Mouse (Mus musculus) gastrocnemius, adult 8-10 months (tissue): ENCODE data around the gene Def6. TPM values are rescaled to one million over a fixed set of nuclear protein-coding genes. Genes with fewer than 3 reads are reported as not detected.

ENCODE experiments used
- DNase-seq, 2 experiments: peaks; one replicate each; pipeline ENCODE4 v3.0.0; 2022; ENCODE audit warnings: low spot score in 2 of 2
- total RNA-seq, 4 experiments: library from RNA; stranded (reverse); gene quantifications; 2 replicates each; pipeline ENCODE4 v1.2.4; 2022

Gene Def6
- total RNA-seq, result 1 to 10 TPM in 3 of 4 experiments, under 1 TPM in 1; 0.90 to 2.1 (median 1.2) TPM

DNA sequence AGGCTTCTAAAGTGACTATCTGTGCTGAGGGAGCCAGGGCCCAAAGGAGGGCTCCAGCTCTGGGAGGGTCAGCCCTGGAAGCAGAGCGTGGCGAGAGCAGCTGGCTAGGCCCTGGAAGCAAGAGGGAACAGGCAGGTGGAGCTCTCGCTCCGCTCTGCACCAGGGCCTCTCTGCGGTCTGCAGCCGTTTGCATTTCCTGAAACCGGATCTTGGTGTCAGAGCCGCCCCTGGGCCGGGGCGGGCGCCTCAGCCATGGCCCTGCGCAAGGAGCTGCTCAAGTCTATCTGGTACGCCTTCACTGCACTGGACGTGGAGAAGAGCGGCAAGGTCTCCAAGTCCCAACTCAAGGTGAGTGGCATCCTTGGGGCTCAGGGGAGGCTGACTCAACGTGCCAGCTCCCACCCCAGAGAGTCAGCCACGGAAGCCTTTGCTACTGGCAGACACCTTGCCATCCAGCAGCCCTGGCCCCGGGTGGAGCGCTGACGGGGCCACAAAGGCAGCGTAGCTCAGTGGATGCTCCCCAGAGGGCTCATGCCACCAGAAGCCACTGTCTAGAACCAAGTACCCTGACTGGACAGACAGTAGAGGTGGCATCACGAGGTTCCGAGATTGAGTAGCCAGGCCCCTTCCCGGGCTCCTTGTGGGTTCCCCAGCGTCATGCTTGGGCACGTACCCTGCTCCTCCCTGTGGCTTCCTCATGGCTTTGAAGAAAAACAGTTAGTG is at the start of gene Def6:
Gene Def6, plus strand, starts transcription at position 188 of the 723 bp plus-strand sequence.
- peak; percentile 70 to 71 for DNase-seq

DNA sequence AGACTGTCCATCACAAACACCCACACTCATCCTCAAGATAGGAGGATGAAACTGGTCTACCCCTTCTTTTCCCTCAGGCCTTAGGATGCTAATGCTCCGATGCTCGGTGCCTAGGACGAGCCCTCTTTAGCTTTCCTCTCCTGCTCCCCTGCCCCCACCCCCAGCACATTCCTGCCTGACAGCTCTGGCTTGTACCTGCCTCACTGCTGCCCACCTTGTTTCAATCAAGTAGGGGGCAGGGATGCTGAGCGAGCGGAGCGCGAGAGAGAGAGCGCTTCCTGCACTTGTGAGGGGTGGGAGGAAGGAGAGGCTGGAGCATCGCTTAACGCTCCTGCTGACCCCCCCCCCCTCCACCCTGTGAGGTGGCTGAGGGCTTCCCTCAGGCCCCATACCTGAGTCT is 47.2 kb upstream of the Def6 start:
- DNase-seq, result no peak

DNA sequence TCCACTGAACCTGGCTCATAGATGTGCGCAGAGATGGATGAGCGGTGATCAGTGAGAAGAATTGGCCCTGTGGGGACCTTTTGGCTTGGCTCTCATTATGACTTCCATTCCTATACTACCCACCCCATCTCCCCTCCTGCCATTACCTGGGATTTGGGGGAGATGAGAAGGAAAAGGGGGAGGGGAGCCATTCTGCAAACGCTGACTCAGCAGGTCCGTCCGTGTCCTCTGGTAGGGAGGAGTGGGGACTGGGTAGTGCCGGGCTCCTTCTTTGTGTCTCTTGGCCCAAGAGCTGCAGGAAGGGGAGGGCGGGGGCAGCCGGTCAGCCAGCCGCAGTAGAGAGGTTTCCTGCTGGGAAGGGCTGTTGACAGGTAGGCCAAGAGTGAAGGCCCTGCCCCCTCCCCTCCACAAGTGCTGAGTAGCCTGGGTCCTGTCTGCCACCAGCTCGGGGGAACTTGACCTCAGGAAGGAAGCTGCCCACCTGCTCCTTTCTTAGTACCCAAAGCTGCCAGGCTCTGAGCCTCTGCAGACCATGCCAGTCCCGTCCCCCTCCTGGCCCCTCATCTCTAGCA is 46.2 kb upstream of the Def6 start:
- no peak for DNase-seq

DNA sequence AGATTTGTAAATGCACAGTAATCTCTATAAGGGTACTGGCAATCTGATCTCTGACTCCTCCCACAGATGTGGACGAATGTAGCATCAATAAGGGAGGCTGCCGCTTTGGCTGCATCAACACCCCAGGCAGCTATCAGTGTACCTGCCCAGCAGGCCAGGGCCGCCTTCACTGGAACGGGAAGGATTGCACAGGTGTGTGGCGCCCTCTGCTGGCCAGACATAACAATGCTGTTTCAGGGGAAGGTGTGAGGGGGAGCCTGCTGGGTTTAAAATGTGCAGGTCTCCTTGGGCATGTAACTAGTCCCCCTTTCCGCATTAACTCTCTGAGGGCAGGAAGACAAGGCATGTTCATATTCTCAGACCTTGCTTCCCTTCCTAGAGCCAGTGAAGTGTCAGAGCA is 43.9 kb upstream of the Def6 start:
- peak; percentile 36 to 49 for DNase-seq

DNA sequence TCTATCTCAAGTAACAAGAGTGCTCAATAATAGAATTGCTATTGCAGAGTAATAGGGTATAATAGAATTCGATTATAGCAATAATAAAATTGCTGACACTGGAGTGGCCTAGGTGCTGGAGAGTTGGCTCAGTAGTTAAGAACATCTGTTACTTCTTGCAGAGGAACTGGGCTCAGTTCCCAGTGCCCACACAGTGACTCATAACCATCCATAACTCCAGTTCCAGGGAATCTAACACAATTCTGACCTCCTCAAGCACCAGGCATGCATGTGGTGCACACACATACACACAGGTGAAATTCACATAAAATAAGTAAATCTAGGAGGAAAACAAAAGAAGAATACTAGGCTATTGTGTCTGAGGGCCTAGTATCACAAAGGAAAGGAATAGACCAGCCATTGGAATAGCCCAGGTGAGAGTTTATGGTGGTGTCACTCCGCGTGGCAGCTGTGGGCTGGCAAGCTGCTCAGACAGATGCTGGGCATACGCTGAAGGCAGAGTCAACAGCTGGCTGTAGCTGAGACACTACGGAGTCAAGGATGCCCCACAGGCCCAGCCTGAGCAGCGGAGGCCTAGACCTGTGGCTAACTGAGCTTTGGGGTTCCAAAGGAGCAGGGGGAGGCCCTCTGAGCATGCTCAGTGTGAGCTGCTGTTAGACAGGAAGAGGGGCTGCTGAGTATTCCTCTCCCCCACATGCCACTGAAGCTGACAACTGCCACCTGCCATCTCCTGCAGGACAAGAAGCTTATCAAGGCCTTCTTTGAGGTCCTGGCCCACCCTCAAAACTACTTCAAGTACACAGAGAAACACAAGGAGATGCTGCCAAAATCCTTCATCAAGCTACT is 36.9 kb upstream of the Def6 start:
- no peak for DNase-seq

DNA sequence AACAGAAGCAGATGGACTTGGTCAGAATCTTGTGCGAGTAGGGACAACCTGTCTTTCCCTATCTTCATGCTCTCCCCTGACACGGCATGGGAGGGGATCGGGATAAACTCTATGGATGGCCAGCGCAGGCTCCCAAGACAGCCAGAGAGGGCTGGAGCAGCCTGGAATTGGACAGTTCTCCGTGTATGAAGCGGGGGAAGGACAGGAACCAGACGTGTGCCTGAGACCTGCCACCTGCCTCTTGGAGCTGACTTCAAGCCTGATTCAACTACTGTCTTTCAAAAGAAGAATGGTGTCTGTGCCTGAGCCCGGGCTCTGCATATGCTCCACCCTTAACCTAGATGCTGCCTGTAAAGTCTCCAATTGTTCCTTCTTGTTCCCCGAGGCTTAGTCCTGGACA is 34.9 kb upstream of the Def6 start:
- DNase-seq, result no peak

DNA sequence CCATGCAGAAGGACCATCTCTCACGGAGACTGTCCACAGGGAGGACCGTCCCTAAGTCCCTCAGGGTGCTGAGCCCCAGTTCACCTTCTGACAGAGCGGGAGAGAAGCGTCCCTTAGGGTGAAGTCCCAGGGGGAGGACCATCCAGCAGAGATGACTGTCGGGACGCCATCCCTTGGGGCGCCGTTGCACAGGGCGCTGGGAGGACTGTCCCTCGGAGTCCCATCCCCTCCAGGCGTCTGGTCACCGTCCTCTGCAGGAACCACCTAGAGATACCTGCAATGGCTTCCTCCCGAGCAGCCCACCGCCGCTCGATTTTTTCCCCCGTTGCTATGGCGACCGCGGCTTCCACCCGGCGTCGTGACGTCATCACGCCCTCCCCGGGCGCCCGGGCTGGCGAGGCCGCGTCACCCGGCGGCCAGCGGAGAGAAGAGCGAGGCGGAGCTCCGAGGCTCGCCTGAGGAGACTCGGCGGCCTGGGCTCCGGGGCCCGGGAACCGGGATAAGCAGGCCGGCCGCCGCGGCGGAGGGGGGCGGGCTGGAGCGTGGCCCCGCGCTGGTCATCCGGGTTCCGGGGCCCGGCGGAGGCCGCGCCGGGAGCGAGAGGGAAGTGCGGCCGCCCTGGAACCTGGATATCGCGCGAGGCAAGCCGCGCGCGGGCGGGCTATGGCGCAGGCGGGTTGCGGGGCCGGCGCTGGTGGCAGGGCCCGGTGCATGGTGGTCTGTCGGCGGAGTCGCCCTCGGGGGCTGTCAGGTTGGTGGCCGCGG is 30.6 kb upstream of the Def6 start, which contains the start of gene Zfp523:
Gene Zfp523, plus strand, starts transcription at position 355 of the 765 bp plus-strand sequence.
- DNase-seq, result peak; percentile 84 to 87

DNA sequence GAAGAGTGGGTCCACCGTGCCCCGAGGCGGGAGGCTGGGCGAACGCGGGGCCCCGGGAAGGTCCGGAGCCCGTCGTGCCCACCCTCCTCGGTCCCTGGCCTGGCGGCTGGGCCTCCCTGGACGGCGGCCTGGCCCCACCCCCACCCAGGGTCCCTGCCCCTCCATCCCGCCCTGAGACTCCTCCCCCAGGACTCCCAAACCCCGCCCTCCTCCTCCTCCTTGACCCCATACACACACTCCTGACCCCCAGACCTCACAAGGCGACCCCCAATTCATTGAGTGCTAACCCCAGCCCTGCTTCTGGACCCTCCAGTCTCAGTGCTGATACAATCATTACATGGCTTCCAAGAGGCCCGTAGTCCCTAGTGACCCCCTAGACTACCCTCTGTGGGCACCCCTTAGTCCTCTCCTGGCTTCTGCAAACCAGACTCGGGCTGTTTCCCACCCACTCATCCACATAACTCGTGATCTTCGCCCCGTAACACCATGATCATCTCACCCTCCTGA is 30.0 kb upstream of the Def6 start:
- no peak for DNase-seq

DNA sequence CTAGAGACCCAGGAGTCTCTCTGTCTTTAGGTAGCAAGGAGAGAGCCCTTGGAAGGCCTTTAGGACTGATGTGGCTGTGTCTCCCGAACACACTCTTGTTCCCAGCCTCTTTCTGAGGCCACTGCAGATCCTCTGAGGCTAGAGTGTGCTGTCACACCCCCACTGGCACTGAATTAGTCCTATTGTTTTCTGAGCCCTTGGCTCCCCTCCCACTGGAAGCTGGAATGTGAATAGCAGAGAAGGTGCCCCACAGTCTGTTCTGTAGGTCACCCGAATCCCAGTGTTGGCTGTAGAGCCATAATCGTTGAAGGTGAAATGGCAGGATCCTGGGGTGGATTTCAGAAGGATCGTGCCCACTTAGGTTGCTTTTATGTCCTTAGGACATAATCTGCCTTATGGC is 27.2 kb upstream of the Def6 start:
- DNase-seq, result no peak

DNA sequence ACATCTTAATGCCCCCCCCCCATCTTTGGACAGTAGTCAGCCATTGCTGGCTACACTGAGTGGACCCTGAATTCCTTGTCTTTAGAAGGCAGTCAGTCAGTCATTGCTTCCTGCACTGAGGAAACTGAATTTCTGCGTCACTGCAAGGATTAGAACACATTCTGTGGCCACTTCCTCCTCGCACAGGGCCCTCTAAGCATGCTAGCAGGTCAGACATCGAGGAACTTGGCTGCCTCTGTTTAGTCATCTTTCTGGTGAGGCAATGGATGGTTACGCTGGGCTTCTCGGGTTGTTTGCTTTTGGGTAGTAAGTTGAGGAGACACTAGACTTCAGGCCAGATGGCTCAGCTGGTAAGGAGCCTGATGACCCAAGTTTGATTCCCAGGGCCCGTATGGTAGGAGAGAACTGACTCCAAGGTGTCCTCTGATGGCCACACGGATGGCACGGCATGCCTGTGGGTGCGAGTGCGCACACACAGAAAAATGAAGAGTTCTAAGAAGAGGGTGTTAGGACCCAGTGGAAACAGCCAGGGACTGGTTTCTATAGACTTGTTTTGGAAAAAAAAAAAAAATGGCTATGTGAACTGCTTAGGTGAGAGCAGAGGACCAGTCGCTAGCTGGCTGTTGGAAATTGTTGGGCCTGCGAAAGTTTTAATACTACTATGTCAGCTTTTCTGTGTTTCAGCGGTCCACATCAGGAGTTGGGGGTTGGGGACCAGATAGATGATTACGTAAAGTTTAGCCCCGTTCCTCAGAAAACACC is 26.6 kb upstream of the Def6 start:
- DNase-seq, result no peak

DNA sequence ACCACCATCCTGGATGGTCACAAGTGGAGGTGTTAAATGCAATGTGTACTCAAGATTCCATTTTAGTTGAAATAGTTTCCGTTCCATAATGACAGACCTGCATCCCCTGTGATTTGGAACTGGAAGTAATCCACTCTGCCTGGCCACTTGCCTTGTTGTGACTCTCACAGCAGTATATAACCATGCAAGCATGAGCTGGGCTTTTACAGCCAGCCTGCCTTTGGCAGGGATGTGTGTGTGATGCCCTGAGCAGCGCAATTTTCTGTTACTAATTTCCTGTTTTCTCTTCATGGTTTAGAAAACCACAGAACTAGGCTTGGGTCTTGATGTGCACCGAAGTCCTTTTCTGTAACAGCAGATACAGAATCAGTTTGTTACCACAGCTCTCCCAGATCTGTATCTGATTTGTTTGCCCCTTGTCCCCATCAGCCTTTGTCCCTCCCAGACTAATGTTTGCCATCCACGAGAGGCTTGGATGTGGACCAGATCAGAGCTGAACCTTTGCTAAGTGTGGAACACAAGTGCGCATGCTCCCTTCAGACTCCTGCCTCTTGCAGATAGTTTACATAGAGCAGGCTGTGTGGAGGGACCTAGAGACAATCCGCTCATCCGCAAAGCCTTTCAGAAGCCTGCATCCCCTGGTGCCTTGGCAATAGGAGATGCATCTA is 22.5 kb upstream of the Def6 start:
- DNase-seq, result no peak

DNA sequence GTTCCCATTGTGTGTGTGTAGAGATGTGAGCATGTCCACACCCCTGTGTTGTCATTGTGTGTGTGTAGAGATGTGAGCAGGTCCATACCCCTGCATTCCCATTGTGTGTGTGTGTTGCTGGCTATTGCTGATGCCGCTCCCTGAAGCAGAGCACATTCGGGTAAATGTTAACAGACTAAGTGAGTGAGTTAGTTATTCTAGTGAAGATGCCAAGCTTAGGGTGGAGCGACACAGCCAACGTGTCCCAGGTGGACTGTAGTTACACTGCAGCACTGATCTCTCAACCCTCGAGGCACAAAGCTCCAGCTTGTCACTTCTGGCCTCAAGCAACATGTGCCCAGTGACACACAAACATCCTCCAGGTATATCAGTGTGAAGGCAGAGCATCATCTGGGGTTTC is 19.3 kb upstream of the Def6 start:
- DNase-seq, result no peak

DNA sequence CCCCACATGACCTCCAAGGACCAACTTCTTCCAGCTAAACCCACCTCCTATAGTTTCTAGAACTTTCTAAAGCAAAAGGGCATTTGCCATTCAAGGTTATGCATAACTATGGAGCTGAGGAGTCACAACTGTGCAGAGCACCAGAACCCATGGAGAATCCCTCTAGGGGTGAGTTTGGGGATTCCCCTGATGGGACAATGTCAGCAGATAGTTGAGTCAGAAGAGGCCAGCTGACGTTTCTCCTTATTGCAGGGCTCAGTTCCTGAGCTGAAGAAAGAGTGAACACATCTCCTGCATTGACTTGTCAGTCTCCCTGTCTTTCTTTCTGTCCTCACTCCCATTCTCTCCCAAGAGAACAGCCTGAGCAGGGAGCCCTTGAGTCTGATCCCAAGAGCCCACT is 14.8 kb upstream of the Def6 start:
- no peak for DNase-seq

DNA sequence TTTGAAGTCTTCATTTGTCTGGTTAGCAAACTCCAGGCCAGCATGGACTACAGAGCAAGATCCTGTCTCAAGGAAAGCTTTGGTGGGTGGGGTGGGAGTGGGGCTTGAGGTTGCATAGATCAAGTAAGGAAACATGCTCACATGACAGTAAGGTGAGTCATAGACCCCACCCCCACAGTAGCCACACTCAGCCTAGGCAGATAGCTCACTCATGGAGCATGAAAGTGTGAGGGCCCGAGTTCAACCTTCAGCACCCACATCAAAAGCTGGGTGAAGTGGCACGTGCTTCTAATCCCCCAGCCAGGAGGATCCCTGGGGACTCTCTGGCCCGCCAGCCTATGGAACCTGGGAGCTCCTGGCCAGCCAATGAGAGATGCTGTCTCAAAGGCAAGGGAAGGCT is 14.0 kb upstream of the Def6 start:
- DNase-seq, result no peak

DNA sequence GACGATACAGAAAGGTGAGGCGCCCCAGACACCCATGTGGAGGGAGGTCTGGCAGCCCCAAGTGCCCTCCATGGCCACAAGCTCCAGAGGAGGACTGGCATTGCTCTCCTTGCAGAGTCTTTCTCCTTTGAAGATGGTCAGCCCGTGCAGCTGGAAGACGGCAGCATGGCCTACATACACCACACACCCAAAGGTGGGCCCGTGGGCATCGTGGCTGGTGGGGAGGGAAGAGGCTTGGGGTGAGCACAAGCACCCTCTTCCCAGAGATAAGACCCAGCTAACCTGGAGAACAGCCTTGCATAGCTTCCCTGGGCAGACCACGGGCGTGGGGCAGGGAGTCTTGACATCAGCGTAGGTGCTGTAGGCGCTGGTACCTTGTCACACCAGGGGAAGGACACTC is 12.5 kb upstream of the Def6 start:
- DNase-seq, result no peak

DNA sequence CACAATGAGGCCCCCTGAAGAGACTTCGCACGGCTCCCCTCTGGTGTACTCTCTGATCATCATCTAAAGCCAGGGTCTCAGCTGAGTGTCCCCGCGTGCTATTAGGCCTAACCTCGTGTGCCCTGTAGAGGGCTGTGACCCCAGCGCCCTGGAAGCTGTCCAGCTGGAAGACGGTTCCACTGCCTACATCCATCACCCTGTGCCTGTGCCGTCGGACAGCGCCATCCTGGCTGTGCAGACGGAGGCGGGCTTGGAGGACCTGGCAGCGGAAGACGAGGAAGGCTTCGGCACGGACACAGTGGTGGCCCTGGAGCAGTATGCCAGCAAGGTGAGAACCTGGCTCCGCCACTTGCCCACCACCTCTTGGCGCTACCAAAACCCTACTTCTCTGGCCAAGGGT is 9.9 kb upstream of the Def6 start:
- DNase-seq, result no peak

DNA sequence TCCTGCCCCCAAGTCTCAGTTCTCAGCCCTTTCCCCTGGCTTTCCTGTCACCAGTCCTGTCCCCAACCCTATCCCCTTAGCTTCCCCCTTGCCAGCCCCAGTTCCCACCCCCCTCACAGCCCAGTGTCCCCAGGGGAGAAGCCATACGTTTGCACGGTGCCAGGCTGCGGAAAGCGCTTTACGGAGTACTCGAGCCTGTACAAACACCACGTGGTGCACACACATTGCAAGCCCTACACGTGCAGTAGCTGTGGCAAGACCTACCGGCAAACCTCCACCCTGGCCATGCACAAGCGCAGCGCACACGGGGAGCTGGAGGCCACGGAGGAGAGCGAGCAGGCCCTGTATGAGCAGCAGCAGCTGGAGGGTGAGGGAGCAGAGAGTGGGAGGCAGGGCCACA is 5.6 kb upstream of the Def6 start:
- no peak for DNase-seq

DNA sequence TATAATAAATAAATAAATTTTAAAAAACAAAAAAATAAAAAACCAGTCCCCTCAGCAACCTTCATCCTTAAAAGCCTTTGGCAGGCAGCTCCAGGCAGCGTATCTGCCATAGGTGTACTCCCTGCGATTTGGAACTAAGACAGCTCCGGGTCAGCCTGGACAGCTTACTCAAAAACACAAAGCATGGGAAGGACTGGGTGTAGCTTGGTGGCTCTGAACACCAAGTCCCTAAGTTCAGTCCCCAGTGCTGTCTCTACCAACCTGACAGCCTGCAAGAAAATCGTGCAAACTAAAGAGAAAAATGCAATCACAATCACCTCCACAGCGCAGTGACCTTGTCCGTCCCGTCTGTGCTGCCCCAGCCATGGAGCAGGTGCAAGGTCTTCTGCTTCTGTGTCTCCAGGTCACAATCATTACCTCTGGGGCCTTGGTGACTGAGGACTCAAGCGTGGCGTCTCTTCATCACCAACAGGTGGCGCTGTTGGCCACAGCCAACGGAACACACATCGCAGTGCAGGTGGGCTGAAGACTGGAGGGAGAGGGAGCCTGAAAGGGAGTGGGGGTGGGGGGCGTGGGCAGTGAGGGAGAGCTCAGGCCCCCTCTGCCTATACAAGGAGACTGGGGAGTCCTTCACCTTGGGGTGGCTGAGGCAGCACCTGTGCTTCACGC is 3.4 kb upstream of the Def6 start:
- no peak for DNase-seq

DNA sequence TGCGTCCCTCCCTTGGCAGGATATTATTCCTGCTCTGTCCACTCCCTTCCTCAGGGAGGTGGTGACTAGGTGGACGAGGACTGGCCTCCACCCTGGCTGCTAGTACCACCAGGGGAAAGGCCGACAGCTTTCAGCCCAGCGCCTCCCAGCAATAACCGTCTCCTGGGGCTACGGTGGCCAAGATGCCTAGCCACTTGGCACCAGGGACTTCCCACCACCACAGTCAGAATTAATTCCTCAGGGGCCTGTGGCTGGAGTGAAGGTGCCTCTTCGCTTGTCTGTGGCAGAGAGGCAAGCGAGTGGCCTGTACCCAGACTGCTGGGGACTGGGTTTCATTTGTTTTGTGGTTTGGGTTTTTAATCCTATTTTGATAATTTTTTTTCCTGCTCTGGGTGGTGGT is 2.1 kb upstream of the Def6 start:
- DNase-seq, result no peak

DNA sequence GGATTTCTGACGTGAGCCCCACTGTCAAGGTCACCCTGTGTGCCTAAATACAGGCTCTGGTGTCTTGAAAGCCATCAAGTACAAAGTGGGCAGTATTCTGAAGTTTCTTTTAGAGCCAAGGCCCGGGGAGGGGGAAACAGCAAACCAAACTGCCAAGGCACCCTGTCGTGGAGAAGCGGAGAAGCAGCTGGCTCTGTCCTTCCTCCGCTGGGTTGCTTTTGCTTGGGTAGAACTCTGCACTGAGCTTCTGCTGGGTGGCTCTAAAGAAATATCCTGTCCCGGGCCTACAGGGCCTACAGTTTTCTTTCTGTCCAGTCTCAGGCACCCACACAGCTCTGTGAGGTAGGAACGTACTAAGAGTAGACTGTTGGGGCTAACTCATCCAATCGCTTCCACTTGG is 486 bp upstream of the Def6 start:
- no peak for DNase-seq
